Mouse (Mus musculus) frontal cortex, postnatal 36 days (tissue): Measurements from ENCODE around the gene Rbm4.
"Not testable (repeated sequence)": the region's sequence is repeated elsewhere in the genome, so short reads cannot be mapped to it uniquely, and the experiment has no call there.

Source experiments
- DNase-seq, 2 experiments: peaks; one replicate each; pipeline ENCODE4 v3.0.0; 2022; ENCODE audit warnings: low spot score in 2 of 2

Gene Rbm4

DNA sequence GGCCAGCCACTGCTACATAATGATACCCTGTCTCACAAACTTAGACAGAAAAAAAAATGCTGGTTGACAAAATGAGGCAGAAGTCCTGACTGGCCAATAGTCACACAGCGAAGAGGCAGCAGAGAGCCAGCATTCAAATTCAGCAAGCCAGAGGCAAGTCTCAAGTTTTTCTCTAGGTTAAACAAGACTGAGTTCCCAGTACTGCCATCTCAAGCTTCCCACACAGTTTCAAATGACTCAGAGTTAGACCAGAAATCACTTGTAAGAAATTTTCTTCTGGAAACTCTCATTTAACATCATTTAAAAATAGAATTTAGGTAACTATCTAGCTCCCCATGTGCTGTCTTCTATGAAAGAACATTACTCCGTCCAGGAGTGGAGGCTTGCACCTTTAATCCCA lies 4.1 kb upstream of the Rbm4 start:
- DNase-seq = no peak

DNA sequence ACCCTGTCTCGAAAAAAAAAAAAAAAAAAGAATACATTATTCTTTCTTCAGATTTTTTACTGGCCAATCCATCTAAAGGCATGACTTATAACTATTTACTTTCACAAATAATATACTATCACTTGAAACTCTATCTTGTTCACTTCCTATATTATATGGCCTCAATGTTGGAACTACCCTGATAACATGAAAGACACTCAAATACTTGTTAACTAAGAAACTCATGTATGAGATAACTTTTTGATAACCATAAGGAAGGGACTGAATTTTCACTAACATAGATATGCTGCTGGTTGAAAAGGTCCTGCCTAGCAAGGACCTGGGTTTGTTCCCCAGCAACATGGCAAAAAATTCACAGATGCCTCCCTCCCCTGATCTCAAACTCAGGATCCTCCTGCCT lies 2.2 kb upstream of the Rbm4 start:
- no peak for DNase-seq

DNA sequence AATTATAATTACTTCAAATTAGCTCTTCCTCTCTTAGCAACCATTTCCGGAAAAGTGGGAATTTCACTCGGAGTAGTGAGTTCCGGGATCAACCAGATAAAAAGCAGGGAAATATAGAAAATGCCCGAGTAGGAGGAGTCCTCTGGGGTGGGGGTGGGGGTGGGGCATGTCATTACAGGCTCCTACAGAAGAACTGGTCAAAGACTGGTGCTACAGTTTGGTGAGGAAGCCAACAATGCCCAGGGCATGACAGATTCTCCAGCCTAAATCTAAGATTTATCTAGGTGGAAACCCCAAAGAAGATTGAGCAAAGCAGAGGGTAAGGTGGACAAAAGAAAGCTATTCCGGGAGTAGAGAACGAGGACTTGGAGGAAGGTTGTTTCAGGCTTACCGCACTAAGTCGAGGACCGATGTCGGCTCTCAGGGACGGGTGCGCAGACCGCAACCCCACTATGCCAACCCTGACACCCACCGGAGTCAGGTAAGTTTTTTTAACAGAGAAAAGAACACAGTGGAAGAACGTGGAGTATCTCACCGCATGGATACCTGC lies 345 bp downstream of the Rbm4 start:
- DNase-seq = no peak

DNA sequence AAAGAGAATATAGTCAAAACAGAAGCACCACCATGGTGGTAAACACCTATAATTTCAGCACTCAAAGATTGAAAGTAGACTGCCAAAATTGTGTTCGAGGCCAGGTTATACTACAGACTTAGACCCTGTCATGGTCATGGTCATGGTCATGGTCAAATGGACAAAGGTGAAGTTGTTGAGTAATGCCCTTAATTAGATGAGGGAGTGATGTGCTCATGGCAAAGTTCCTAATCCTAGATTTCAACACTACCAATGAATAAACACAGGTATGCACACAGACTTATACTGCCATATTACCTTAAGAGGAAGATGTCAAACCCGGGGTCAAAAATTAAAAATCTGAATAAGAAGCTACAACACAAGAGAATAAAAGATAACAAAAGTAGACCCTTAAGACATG lies 7.4 kb downstream of the Rbm4 start:
- DNase-seq = no peak

DNA sequence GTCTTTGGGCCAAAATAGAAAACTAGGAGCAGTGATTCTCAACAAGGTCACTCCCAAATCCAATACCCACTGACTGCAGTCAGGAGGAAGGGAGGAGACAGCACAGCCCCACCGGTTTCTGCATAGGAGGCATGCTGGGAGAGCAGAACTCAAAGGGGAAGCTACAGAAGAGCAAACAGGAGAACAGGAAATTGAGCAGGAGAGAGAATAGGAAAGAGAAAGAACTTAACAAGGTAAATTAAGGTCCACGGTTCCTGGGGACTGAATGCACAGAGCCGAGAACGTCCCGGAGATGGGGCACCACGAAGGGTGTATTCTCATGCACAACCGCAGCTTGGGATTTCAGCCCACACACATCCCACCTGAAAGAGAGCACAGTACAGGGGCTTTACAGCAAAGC lies 8.5 kb downstream of the Rbm4 start:
- DNase-seq = no peak

DNA sequence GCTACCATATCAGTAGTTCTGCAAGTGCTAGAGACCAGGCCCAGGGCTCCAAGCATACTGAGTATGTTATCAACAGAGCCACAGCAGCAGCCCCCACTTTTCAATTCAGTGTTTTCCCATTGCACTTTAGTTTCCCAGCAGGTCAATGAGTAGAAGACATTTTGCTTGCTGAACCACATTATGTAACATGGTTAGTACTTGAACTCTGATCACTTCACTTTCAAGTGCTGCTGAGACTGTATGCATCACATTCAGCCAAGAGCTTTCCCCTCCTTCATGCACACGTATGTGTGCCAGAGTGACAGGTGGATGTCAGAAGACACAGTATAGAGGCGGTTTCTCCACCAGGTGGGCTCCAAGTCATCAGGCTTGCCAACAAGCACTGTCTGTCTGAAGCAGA lies 10.8 kb downstream of the Rbm4 start:
- no peak for DNase-seq

DNA sequence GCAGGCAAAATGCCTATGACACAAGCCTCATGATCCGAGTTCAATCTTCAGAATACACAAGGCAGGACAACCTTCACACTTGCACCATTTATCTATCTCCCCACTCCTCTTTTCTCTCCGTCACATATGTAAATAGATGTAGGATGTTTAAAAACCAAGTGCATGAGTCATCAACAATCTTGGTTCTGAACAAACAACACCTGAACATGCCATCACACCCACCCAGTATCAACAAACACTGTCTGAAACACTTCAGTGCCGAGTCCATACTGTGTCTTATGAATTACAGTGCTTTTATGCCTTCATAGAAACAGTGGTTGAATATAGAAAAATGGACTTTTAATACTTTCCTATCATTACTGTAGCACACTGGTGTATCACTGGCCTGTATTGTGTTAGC lies 20.9 kb downstream of the Rbm4 start:
- DNase-seq = no peak

DNA sequence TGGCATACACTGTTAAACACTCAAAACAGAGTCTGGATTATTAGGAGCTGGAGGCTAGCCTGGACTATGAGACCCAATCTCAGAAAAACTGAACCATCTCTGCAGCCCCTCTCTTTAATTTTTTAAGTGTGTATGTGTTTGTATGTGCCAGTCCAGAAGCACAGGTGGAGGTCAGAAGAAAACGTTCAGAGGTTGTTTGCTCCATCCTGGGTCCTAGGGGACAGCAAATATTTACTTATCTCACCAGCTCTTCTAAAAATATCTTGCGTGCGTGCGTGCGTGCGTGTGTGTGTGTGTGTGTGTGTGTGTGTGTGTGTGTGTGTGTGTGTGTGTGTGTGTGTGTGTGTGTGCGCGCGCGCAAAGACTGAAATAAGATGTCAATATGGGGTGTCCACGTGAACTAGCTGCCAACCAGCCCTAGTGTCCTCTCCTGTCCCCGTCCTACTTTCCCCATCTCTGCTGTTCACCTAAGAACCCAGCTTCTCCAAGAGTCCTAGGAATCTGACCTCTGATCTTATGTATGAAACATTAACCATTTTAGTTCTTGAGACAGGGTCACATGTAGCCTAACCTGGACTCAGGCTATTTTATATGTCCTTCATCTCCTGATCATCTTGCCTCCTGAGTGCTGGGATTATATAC lies 26.1 kb downstream of the Rbm4 start:
- DNase-seq = no peak

DNA sequence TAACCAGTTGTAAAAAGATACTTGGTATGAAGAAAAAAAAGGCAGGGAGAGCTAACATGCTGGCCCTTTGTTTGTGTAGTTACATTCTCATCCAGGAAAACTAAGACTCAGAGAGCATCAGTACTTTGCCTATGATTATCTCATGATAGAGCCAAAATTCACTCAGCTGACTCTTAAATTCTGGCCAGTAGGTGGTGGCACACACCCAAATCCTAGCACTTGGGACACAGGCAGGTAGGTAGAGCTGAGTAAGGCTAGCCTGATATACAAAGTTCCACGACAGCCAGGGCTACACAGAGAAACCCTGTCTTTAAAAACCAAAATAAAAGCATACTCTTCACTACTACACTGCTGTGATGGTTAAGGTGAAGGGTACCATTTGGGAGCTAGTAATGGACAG lies 30.8 kb downstream of the Rbm4 start:
- DNase-seq = no peak

DNA sequence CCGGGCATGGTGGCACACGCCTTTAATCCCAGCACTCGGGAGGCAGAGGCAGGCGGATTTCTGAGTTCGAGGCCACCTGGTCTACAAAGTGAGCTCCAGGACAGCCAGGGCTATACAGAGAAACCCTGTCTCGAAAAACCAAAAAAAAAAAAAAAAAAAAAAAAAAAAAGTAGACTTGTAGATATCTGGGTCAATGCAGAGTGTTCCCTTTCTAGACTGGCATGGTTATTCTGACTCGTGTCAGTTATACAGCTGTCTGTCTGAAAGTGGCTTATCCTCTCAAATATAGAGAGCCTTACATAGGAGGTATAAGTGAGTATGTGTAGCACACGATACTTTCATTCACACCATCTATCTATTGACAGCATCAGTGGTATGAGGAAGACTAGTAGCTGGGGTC lies 33.2 kb downstream of the Rbm4 start:
- DNase-seq = not testable (repeated sequence)

DNA sequence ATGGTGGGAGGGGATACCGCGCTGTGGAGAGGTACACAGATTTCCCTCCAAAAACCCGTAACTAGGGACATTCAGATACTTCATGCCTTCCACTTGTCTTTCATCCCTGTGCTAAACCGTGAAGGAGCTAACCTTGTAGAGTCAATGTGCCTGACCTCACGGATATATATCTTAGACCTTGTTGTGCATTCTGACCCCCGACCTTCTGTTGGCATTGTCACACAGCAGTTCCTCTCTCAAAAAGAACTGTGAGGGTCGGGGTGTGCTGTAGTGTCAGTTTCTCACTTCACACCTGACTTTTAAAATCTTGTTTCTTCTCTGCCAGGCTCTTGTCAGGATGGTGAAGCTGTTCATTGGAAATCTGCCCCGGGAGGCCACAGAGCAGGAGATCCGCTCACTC lies 36.8 kb downstream of the Rbm4 start:
- no peak for DNase-seq

DNA sequence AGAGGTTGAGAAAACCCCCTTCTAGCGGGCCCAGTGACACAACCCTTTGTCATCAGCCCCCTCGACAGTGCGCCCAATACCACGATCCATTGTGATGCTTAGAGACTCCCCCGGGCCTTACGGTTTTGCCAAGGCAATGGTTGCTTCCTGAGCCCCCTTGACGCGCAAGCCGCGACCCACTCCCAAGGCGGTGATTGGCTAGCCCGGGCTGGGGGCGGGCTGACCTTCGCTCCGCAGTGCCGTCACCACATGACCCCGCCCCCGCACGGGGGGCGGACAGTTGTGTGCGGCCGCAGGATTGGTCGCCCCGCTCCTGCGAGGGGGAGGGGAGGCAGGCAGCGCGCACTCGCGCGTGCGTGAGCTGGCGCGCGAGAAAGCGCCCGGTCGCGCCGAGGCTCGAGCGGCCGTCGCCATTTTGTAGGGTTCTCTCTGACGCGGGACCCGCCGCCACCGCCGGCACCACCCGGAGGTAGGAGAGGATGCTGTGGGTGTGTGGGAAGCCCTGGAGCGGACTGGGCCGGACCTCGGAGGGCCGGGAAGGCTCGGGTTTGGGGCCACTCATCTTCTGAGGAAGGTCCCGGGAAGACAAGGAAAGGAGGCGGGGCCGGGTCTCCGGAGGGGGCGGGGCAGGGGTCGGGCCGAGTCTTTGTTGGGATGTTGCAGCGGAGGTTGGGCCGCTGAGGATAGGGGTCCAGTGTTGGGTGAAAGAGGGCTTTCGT lies 37.3 kb downstream of the Rbm4 start, which contains the start of gene Rbm4b:
Rbm4b (plus strand) TSS at position 305 of the 719 bp plus-strand sequence.
- peak; percentile 95 to 98 for DNase-seq

DNA sequence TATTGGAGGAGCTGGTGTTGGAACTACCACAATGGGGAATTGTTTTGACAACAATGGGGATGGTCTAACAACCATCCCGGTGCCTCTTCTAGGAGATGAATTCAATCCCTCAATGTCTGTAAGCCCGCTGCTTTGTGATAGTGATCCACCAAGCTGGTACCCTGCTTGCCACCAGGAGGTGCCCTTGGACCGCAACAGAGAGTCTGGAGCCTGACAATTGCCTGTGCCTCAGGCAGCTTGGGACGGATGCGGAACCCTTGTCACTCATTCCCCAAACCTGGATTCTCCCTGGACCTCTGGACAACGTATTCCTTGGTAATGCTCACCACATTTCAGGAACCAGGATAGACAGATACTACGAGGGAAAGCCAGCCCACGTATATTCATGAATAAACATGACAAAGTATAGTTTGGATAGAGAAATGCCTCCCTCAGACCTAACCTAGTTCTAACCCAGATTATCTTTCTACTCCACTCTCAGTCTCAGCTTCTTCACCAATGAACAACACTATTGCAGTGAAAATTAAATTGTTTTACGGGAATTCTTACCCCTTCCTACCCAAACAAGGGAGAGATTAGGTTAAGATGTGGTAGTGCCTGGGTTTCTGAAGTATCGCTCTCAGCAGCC lies 38.0 kb downstream of the Rbm4 start:
- peak; percentile 87 to 92 for DNase-seq

DNA sequence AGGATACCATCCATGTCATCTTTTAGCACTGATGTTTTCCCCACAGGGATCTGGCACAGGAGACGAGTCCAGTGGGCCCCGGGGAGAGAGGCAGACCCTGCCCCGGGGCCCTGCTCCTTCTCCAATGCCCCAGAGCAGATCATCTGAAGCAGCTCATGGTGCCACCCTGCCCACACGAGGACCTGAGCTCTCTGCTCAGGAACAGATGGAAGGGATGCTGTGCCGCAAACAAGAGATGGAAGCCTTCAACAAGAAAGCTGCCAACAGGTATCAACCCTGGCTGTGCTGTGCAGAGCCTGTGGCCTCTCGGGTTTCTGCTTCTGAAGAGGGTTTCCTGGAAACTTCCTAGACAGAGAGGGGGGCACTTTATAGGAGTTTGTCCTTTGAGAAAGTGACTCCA lies 43.7 kb downstream of the Rbm4 start:
- DNase-seq = no peak

DNA sequence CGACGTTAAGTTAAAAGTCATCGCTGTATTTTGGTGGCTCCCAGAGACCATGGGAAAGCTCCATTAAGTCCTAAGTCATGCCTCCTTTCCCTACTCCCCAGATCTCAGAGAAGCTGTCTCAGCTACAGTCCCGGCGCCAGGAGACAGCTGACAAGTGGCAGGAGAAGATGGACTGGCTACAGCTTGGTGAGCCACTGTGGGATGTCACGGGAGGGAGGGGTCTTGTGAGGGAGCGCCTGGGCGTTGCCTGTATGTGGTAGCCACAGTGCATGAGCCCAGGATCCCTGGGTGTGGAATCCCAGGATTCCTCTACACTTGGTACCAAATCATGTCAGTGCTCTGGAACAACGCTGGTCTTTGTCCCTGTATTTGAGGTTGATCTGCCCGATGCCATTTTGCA lies 45.2 kb downstream of the Rbm4 start:
- no peak for DNase-seq

DNA sequence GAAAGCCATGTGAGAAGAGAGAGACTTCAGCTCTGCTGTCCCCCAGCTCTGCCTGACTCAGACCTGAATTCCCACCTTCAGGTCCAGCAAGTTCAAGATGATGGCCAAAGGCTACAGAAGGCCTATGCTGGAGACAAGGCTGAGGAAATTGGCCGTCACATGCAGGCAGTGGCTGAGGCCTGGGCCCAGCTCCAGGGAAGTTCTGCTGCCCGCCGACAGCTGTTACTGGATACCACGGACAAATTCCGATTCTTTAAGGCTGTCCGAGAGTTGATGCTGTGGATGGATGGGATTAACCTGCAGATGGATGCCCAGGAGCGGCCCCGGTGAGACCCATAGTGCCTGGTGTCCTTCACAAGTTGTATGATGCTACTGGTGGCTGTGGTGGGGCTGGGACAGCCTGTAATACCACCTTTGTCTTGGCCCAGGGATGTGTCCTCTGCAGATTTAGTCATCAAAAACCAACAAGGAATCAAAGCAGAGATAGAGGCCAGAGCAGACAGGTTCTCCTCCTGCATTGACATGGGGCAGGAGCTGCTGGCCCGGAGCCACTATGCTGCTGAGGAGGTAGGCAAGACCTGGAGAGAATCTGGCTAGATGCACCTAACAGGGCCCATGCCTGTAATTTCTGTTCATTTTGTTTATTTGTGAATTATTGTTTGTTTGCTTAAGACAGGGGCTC lies 45.9 kb downstream of the Rbm4 start:
- DNase-seq = no peak

DNA sequence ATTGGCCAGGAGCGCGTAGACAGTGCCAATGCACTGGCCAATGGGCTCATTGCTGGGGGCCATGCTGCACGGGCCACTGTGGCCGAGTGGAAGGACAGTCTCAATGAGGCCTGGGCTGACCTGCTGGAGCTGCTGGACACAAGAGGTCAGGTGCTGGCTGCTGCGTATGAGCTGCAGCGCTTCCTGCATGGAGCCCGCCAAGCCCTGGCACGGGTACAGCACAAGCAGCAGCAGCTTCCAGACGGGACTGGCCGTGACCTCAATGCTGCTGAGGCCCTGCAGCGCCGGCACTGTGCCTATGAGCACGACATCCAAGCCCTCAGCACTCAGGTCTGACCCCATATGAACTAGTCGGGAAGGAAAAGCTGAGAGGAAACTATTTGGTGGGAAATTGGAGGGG lies 47.1 kb downstream of the Rbm4 start:
- no peak for DNase-seq

DNA sequence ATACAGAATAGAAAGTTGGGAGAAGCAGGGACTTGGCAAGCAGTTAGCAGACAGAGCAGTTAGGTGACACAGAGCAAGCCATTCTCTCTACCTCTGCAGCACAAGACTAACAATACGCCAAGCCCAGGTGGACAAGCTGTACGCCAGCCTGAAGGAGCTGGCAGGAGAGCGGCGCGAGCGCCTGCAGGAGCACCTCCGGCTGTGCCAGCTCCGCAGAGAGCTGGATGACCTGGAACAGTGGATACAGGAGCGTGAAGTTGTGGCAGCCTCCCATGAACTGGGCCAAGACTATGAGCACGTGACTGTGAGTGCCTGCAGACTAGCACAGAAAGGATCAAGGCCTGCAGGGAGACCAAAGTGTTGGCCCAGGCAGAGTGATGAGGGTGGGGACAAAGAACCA lies 48.0 kb downstream of the Rbm4 start:
- no peak for DNase-seq

DNA sequence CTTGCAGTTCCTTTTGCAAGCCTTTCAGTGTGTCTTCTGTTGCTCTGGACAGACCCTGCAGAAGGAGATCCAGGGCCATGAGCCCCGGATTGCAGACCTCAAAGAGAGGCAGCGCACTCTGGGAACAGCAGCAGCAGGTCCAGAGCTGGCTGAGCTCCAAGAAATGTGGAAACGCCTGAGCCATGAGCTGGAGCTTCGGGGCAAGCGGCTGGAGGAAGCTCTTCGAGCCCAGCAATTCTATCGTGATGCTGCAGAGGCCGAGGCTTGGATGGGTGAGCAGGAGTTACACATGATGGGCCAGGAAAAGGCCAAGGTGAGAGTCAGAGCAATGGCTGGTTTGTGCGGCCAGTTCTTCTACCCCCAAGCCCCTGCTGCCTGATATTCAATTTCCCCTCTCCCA lies 48.6 kb downstream of the Rbm4 start:
- DNase-seq = no peak

DNA sequence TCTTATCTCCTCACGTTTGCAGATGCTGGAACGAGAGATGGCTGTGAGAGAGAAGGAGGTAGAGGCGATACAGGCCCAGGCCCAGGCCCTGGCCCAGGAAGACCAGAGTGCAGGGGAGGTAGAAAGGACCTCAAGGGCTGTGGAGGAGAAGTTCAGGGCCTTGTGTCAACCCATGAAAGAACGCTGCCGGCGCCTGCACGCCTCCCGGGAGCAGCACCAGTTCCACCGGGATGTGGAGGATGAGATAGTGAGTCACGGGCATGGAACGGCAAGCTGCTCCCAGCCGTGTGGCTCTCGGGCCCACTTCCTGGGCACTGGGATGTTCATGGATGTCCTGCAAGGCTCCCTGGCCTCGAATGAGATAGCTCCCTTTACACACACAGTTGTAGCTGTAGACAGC lies 49.7 kb downstream of the Rbm4 start:
- DNase-seq = no peak

DNA sequence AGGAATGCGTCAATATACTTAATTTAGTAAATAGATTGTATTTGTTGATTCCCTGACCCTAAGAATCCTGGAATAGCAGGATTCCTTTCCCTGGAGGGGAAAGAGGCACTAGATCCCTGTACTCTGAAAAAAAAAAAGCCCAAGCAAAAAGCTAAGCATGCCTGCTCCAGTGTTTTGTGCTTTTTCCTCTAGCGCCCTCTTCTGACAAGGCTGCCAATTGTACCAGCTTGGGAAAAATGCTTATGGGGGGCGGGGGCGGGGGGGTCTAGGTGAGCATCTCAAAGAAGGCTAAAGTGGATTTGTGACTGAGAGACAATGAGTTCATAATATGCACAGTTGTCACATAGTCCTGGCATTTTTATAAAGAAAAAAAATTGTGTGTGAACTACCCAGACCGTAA lies 50.2 kb downstream of the Rbm4 start:
- DNase-seq = no peak

DNA sequence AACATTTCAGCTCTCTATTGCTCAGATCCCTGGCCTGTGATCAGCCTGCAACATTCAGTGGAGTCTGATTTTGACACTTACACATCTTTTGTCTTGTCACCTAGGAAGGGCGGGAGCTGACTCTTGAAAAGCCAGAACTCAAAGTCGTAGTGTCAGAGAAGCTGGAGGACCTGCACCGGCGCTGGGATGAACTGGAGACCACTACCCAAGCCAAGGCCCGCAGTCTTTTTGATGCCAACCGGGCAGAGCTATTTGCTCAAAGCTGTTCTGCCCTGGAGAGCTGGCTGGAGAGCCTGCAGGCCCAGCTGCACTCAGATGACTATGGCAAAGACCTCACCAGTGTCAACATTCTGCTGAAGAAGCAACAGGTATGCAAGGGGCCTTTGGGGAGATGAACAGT lies 51.5 kb downstream of the Rbm4 start:
- DNase-seq = no peak
